Mouse (Mus musculus) brain, adult 2 months (tissue): ENCODE results near the gene Vmn2r84.
A peak's percentile ranks its signal among the peaks of the same experiment; 100 is the strongest.
"Not testable (repeated sequence)": the region's sequence is repeated elsewhere in the genome, so short reads cannot be mapped to it uniquely, and the experiment has no call there.

ENCODE experiments used
- DNase-seq: peaks from one replicate; pipeline ENCODE4 v3.0.0; 2011; ENCODE audit warnings: low read depth, low spot score

The Vmn2r84 gene

GRCm38 (mm10) chr10:130394232-130394631 is at the start of gene Vmn2r84:
Gene Vmn2r84 (minus strand): TSS chr10:130394332.
- no peak for DNase-seq

DNA sequence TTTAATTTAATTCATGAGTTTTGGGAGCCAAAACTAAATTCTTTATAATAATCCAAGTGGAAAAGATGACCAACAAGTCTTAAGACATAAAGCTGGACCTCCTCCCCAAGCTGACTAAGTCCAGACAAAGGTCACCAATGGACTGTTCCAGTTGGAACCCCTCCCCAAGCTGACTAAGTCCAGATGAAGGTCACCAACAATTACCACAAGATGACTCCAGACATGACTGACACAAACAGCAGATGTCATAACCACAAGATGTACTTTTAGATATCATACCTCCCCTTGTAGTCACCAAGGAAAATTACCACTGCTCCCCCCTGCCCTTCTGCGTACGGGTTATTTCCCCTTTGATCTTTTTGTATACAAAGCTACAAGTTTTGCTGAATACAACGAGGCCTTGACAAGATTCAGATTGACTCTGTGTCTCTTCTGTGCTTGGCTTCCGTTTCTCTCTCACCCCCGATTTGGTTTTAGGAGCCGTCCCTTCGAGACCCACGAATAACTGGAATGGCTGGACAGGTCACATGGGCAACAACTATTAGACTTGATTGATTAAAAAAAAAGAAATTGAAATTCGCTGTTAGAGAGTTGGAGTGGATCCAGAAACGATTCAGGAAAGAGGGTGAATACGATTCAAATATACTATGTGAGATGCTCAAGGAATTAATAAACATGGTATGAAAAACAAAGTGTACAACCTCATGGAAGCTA is 40.2 kb upstream of the Vmn2r84 start:
- not testable (repeated sequence) for DNase-seq

GRCm38 (mm10) chr10:130429603-130430002 is 35.5 kb upstream of the Vmn2r84 start, which contains the start of gene Vmn2r85:
Gene Vmn2r85 (minus strand): TSS chr10:130429703.
- not testable (repeated sequence) for DNase-seq

GRCm38 (mm10) chr10:130422368-130422767 is 28.2 kb upstream of the Vmn2r84 start:
- DNase-seq, result not testable (repeated sequence)

GRCm38 (mm10) chr10:130420401-130420800 is 26.3 kb upstream of the Vmn2r84 start:
- DNase-seq, result no peak

- DNase-seq, result not testable (repeated sequence)
Observed at GRCm38 (mm10) chr10:130419954-130420353, 25.8 kb upstream of the Vmn2r84 start.

- DNase-seq, result not testable (repeated sequence)
Observed at GRCm38 (mm10) chr10:130416352-130416751, 22.2 kb upstream of the Vmn2r84 start.

DNA sequence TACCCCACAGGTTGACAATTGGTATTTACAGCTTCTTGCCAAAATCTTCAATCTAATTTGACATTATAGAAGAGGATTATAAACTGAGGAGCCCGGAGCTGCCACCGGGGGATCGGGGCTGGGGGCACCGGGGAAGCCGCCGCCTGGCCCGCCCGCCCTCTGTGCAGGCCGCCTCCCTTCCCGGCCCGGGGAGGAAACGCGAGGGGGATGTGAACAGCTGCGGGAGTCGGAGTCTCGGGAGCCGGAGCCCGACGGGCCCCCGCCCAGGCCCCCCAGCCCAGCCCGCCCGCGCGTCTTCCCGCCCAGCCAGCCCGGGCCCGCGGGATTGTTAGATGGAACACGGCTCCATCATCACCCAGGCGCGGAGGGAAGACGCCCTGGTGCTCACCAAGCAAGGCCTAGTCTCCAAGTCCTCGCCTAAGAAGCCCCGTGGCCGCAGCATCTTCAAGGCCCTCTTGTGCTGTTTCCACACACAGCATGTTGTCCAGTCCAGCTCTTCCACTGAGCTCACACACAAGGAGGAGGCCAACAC is 18.1 kb upstream of the Vmn2r84 start:
- DNase-seq, result not testable (repeated sequence)

GRCm38 (mm10) chr10:130375145-130375544 is 19.0 kb downstream of the Vmn2r84 start:
- no peak for DNase-seq

DNA sequence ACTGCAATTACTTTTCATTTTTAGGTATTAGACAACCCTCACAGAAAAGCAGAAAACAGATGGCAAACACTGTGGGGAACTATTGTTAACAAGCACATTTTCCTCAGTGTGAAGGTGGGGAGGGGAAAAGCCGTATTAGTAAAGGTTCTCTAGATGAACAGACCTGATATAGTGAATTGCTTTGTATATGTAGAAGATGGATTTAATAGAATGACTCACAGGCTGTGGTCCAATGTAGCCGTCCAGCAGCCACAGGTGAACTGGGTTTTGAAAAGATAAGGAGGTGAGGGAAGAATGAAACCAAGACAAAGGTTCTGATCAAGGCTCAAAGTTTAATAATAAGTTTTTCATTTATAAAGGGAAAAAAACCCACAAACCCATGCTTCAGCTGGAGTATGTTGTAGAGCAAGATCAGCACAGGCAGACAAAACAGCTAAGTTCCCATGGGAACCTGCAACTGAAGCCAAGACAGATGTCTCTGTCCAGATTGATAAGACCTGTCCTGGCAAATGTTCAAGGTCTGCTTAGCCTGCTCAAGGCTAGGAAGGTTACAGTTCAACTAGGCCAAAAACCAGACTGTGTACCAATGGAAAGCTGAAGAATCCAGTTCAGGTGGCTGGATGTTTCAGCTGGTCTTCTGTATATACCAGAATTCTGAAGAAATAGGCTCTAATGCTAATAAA is 21.5 kb downstream of the Vmn2r84 start:
- no peak for DNase-seq

DNA sequence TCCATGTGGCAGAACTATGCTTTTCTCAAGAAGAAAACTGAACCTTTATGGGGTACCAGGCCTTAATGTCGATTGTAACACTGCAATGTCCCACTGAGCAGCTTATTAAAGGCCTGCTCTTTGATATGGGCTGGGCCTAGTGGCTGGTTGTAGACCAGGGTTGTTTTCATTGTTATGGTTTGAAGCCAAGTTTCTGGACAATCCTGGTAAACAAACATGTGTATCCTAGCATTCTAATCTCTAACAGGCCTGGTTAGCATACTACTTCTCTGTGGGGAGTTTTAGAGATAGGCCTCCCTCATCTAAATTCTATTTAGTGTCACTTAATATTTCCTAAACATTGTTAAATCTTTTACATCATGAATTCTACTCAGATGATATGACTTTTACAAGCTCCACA is 22.5 kb downstream of the Vmn2r84 start:
- no peak for DNase-seq

DNA sequence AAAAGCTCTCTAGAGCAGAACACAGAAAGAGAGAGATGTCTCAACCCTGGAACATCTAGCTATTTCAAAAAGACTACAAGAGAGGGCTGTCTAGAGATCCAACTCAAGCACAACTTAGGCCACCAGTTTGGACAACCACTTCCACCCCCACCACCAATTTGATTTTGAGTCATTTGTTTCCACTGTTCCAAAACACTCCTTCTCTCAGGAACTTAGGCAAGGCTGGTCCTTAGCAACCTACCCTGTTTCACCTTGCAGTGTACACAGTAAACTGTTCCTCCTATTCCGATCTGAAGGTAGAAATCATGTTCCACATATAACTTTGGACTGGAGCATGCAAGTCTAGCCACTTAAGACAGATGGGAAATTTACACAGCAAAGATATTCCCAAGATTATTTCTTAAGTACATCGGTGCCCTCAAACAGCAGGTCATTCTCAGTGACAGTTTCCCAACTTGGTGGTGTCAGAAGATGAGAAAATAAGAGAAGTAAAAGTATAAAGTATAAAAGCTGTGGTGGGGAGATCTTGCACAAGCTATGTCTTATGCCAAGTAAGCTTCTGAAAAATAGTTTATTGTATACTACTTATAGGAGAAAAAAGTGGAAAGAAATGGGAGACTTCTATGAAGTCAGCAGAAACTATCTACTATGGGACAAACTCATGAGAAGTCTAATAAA is 24.0 kb downstream of the Vmn2r84 start:
- DNase-seq, result no peak

DNA sequence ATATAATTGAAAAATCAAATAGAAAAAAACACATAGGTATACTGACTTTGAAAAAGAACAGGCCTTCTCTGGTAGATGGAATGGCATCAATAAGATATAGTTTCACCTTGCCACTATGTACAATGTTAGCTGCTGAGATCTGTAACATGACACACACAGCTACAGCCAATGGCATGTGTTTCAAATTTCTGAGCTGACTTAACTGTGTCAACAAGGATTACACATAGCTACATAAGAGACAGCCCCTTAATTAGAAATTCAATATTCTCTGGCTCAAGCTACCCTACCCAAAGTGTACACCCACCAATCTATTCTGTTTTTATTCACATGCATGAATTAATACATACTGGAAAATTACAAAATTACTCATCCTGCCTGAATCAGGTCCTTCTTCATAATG is 25.7 kb downstream of the Vmn2r84 start:
- no peak for DNase-seq

DNA sequence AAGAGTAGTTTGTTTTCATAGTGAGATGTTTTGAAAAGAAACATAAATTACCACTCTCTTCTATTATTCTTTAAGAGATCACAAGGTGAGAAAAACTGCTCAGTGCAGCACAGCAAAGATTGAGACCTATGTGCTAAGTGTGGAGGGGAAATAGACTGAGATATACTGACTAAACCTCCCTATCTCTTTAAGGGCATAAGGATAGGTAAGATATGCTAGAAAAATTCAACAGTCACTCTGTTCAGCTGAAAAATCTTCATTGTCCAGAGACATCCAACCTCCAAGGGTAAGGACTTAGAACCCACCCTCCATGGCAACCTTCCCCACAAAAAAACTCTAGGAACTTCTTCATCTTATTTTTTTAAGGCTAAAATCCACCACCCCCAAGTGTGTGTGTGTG is 29.4 kb downstream of the Vmn2r84 start:
- DNase-seq, result no peak

- DNase-seq, result peak; percentile 43
Observed at GRCm38 (mm10) chr10:130363438-130364164, 30.5 kb downstream of the Vmn2r84 start.

GRCm38 (mm10) chr10:130344056-130344455 is 50.1 kb downstream of the Vmn2r84 start:
- no peak for DNase-seq

DNA sequence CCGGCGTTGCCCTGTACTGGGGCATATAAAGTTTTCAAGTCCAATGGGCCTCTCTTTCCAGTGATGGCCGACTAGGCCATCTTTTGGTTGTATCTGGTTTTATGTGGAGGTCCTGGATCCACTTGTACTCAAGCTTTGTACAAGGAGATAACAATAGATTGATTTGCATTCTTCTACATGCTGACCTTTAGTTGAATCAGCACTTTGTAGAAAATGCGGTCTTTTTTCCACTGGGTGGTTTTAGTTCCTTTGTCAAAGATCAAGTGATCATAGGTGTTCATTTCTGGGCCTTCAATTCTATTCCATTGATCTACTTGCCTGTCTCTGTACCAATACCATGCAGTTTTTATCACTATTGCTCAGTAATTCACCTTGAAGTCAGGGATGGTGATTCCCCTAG is 54.1 kb downstream of the Vmn2r84 start:
- not testable (repeated sequence) for DNase-seq

GRCm38 (mm10) chr10:130337581-130337980 is 56.6 kb downstream of the Vmn2r84 start:
- DNase-seq, result no peak

GRCm38 (mm10) chr10:130336385-130336784 is 57.7 kb downstream of the Vmn2r84 start:
- DNase-seq, result no peak

GRCm38 (mm10) chr10:130330711-130331110 is 63.4 kb downstream of the Vmn2r84 start:
- no peak for DNase-seq
